Mouse (Mus musculus) heart, adult 18-20 months (tissue): ENCODE results near the gene Noto. TPM values are rescaled to one million over a fixed set of nuclear protein-coding genes. Genes with fewer than 3 reads are reported as not detected.
"Not testable (repeated sequence)": the region's sequence is repeated elsewhere in the genome, so short reads cannot be mapped to it uniquely, and the experiment has no call there.

Experiments
- DNase-seq, 2 experiments: peaks; one replicate each; pipeline ENCODE4 v3.0.0; 2021 to 2022; ENCODE audit warnings: mixed read lengths in 1 of 2
- total RNA-seq, 2 experiments: library from RNA; stranded (reverse); gene quantifications; 2 replicates each; pipeline ENCODE4 v1.2.3; 2021

Noto gene
- total RNA-seq, 2 experiments from 2014 or later: not detected

GRCm38 (mm10) chr6:85431842-85432431, 8.3 kb downstream of the Noto start, which contains the start of gene Smyd5:
Gene Smyd5, plus strand, starts transcription at chr6:85431989.
- DNase-seq: peak; percentile 88 to 92

DNA sequence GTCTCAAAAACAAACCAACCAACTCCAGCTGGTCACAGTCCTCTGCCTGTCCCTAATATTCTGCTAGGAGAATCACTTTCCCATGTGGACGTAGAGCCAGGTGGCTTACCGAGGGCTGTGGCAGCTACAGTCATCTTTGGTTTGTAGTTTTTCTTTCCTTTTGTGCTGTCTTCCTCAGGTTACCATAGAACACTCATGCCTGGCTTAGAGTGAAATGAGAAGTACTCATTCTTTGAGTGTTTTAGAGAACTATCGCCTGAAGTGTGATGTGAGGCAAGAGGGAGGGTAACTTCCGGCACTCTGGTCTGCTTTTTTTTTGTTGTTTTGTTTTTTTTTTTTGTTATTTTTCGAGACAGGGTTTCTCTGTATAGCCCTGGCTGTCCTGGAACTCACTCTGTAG, 10.2 kb downstream of the Noto start:
- no peak for DNase-seq

GRCm38 (mm10) chr6:85436204-85436603, 12.5 kb downstream of the Noto start:
- DNase-seq: no peak

DNA sequence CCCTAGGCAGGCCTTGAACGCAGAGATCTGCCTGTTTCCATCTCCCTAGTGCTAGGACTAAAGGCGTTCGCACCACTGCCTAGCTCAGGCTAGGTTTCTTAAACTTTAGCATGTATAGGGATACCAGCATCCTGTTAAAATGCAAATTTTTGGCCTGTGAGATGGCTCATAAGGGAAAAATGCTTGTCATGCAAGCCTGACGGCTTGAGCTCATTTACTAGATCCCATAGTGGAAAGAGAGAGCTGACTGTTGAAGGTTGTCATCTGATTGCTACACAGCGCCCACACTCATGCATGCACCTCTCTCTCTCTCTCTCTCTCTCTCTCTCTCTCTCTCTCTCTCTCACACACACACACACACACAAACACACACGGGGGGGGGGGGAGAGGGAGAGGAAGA, 12.9 kb downstream of the Noto start:
- no peak for DNase-seq

DNA sequence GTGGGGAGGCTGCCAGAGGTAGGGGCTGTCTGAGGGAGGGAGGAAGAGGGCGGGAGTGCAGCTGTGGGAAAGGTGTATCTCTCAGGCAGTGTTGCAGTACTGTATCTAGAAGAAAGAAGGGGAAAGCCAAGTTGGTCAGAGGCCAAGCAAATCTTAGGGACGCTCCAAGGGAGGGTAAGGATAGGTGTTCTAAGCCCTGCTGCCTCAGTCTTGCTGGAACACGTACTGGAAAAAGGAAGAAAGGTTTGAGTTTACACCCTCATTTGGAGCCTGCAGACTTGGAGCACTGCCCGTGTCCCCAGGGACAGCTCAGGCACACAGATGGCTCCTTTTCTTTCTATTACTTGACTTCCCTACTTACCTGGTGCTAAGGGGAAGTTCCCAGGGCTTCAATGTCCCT, 17.5 kb downstream of the Noto start:
- DNase-seq: no peak

GRCm38 (mm10) chr6:85443488-85444233, 20.0 kb downstream of the Noto start:
- no peak for DNase-seq

DNA sequence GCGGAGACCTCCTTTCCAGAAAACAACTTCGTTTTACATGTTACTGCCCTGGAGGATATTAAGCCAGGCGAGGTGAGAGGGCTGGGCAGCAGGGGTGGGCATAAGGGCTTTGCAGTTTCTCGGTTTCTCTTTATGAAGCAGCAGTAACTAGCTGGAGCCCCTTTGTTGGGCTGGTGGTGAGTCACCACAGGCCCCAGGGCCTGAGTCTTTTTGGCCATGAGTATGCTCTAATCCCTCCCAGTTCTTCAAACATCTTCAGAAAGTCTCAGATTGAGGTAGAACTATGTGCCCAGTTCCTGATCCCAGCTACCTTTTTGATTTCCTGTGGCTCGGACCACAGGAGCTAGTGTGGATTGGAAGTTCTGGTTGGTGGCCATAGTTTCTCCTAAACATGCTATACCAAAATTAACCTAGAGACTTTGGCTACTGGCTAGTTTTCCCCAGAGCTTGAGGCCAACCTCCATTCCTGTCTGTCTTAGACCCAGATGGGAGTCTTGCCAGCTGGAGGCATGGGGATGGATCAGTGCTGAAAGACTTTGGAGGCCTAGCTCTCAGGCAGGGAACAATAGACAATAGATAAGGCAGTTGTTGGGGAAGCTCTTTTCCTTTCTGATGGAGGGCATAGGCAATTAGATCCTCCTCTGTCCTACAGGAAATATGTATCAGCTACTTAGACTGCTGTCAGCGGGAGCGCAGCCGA, 20.7 kb downstream of the Noto start:
- no peak for DNase-seq

GRCm38 (mm10) chr6:85445286-85445685, 21.6 kb downstream of the Noto start:
- no peak for DNase-seq

DNA sequence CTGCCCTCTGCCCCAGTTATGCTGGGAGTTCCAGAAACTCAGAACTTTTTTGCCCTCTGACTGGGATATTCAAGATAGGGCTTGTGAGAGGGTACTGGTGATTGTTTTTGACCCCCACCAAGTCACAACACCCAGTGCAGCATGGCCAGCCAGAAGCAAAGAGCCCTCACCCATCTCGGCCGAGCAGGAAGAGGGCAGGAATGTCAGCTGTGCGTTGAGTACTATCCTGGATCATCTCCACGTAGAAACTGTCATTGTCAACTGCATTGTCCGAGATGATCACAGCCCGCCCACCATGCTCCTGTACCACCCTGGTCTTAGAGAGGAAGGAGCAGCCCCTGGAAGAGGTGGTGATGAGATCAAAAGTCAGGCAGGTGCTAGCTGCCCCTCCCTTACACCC, 23.7 kb downstream of the Noto start:
- no peak for DNase-seq

DNA sequence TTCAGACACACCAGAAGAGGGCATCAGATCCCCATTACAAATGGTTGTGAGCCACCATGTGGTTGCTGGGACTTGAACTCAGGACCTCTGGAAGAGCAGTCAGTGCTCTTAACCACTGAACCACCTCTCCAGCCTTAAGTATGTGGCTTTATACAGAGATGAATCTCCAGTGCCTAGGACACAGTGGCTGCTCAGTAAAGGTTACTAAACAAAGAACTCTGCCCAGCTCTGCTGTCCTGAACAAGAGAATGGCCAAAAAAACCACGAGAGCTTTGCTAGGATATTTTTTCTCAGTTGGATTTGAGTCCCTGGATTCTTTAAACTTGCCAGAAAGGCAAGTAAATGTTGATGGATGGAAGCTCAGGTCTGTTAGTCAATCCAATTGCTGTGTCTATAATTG, 26.5 kb downstream of the Noto start:
- not testable (repeated sequence) for DNase-seq

- peak; percentile 99 for DNase-seq
Measured at GRCm38 (mm10) chr6:85450697-85451663, 27.3 kb downstream of the Noto start, which contains the start of gene Cct7. Gene Cct7, plus strand, starts transcription at chr6:85451514.

DNA sequence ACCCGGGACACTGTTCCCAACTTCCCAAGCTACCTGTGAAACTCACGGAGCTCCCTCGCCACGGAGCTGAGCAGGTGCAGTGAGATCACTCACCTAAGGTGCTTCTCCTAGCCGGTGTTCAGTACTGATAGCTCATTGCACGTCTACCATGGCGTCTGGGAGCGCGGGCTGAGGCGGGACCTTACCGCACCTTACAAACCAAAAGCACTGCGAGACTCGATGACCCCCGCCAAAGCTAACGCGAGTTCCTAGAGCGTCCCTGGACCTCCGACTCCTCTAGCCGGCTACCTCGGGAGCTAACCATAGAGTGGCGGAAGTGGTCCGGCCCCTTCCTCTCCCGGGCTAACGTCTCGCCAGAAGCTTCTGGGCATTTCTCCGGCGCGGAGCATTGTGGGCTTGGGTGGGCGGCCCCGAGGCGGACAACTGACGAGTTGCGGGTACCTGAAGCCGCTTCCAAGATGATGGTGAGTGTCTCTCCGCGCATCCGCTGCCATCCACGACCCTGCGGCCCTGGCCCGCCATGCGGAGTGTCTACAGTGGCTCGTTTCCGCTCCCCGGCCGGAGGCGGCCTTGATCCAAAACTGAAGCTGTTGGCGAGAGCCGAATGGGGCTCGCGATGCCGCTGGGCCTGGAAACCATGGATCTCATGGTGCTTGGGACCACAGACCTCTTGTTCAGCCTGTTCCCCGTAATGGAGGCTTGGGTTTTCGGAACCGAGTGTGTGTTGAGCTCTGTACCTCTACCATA, 28.2 kb downstream of the Noto start, which contains the start of gene Pradc1:
Gene Pradc1, minus strand, starts transcription at position 307 of the 747 bp plus-strand sequence.
- peak; percentile 99 for DNase-seq

DNA sequence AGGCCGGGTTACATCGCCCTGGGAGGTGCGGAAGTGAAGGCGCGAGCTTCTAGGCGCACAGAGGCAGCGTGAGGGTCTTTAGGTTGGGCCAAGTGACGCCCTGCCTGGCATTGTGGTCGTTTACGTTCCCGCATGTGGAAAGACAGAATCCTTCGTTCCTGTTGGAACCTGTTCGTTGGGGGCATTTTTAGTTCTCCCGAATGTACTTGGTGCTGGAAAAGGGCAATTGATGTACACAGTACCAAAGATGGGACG, 28.7 kb downstream of the Noto start:
- no peak for DNase-seq

DNA sequence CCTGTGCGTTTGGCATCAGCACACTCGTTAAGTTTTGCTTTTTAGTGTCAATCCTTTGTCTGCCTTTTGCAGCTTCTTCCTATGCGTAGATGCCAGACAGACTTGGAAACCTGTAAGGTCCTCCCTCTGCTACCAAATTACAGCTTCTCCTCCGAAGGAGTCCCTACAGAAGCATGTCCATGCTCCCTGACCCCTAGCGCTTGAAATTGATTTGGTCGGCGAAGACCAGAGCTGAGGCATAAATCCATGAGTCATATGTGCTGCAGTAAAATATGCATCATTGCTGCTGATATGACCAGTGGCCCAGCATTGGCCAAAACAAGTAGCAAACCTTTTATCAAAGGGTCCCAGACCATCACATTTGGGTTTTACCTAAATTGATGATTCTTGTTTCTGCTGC, 29.1 kb downstream of the Noto start:
- no peak for DNase-seq

- DNase-seq: no peak
Measured at GRCm38 (mm10) chr6:85459621-85460020, 35.9 kb downstream of the Noto start.

GRCm38 (mm10) chr6:85465381-85465780, 41.7 kb downstream of the Noto start:
- no peak for DNase-seq

DNA sequence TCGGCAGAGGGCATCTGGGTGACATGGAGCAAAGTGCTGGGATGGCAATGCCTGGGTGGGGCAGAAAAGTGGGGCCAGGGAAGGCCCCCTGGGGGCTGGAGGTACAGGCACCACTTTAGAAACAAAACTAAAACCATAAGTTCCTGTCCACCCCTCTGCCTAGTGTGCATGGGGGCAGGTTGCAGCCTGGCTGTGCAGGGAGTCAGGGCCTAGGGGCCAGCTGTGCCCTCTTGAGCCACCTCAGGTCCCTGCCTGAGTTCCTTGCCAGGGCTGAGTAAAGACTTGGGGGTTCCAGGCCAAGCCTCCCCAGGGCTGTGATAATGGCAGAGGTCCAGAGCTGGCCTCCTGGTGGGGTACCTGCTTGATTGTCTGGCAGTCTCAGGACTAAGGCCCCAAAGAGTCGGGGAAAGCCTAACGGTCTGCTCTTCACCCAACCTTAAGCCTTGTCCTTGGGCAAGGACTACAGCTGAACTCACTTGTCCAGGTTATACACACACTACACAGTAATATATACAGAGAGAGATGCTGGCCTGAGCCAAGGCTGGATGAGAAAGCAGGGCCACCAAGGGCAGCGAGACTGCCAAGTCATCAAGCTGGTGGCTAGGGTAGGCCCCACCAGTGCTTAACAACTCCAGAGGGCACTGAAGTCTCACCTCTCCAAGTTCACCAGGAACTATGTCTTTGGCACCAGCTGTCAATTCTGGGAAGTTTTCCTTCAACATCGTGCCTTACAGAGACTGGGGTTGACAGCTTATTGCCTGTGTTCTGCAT, 46.2 kb downstream of the Noto start:
- no peak for DNase-seq

- DNase-seq: no peak
Measured at GRCm38 (mm10) chr6:85471962-85472361, 48.3 kb downstream of the Noto start.

- DNase-seq: no peak
Measured at GRCm38 (mm10) chr6:85472542-85472941, 48.9 kb downstream of the Noto start.

GRCm38 (mm10) chr6:85475581-85475980, 51.9 kb downstream of the Noto start:
- no peak for DNase-seq
